Mouse (Mus musculus) hindbrain, embryonic 16.5 days (tissue): ENCODE data around the gene Cdh18. TPM values are rescaled to one million over a fixed set of nuclear protein-coding genes. Genes with fewer than 3 reads are reported as not detected.
"Not testable (repeated sequence)": the region's sequence is repeated elsewhere in the genome, so short reads cannot be mapped to it uniquely, and the experiment has no call there.

Experiments
- ATAC-seq: fragments of 200-750 bp; cut with Nextera tagmentation; 2 replicates; pipeline ENCODE4 v1.8.0; 2017; ENCODE audit warnings: moderate TSS enrichment, moderate library complexity
- H3K27ac ChIP-seq: fragments of 300-500 bp; sonication (generic); 2 replicates; pipeline ENCODE4 v1.5.1; 2014; ENCODE audit warnings: low read depth, mild to moderate bottlenecking, control low read depth, low read length, moderate library complexity
- H3K27me3 ChIP-seq: fragments of 300-500 bp; sonication (generic); replicated peaks from 2 replicates; pipeline ENCODE4 v1.6.1; 2014; ENCODE audit warnings: low read length; ENCODE audit not compliant: control insufficient read depth, insufficient read depth
- H3K36me3 ChIP-seq: fragments of 300-500 bp; sonication (generic); 2 replicates; pipeline ENCODE4 v1.6.1; 2014; ENCODE audit warnings: mild to moderate bottlenecking, low read length, moderate library complexity, mixed read lengths; ENCODE audit not compliant: control insufficient read depth, insufficient read depth
- H3K4me1 ChIP-seq: fragments of 300-500 bp; sonication (generic); 2 replicates; pipeline ENCODE4 v1.6.1; 2014; ENCODE audit warnings: low read depth, low read length; ENCODE audit not compliant: control insufficient read depth, insufficient read depth
- H3K4me2 ChIP-seq: fragments of 300-500 bp; sonication (generic); 2 replicates; pipeline ENCODE4 v1.6.1; 2014; ENCODE audit warnings: mild to moderate bottlenecking, low read length, control low read depth, moderate library complexity
- H3K4me3 ChIP-seq: fragments of 300-500 bp; sonication (generic); 2 replicates; pipeline ENCODE4 v1.5.1; 2014; ENCODE audit warnings: mild to moderate bottlenecking, low read length, control low read depth, moderate library complexity
- H3K9ac ChIP-seq: fragments of 300-500 bp; sonication (generic); 2 replicates; pipeline ENCODE4 v1.6.1; 2014; ENCODE audit warnings: low read depth, mild to moderate bottlenecking, control low read depth, low read length, moderate library complexity
- H3K9me3 ChIP-seq: fragments of 300-500 bp; sonication (generic); 2 replicates; pipeline ENCODE4 v1.6.1; 2014; ENCODE audit warnings: mild to moderate bottlenecking, low read length, moderate library complexity; ENCODE audit not compliant: control insufficient read depth
- WGBS: fragments of 180-500 bp; shearing (Covaris S2); extraction: QIAGEN DNeasy Blood & Tissue Kit; methylation state at CpG from one replicate; pipeline ENCODE4 v1.1.7; 2014; 5-methylcytosine and 5-hydroxymethylcytosine counted together
- polyA plus RNA-seq: library from polyadenylated mRNA; unstranded; fragments of >200 nt; fragmentation: Nextera tagmentation; extraction: Ambion mirVana; gene quantifications from 2 replicates; pipeline ENCODE4 v1.2.1, GENCODE M21; 2015

Cdh18 gene
- polyA plus RNA-seq, 1 experiment from 2014 or later, result 13.2 TPM

- no peak overlapping the region for H3K9ac ChIP-seq
- ATAC-seq, result no peak
Observed at GRCm38 (mm10) chr15:22733039-22733438, 184.2 kb downstream of the Cdh18 start.

GRCm38 (mm10) chr15:22736165-22736564 lies 187.3 kb downstream of the Cdh18 start:
- Histone ChIP-seq H3K4me3 (no peak overlapping the region), H3K9ac (no peak overlapping the region), H3K27me3 (no peaks in the 10 kb centered on the region), H3K4me1 (no peaks in the 10 kb centered on the region), H3K4me2 (no peak overlapping the region), H3K36me3 (no peaks in the 10 kb centered on the region), H3K27ac (no peak overlapping the region), H3K9me3 (no peaks in the 10 kb centered on the region)
- no peak for ATAC-seq
- WGBS, result 70% methylated on average over 3 of the region's 3 CpGs

More at GRCm38 (mm10) chr15:22733039-22733438, 184.2 kb downstream of the Cdh18 start:
- Histone ChIP-seq H3K27me3 (no peaks in the 10 kb centered on the region), H3K36me3 (no peaks in the 10 kb centered on the region), H3K4me2 (no peak overlapping the region), H3K4me3 (no peak overlapping the region), H3K27ac (no peak overlapping the region), H3K4me1 (no peaks in the 10 kb centered on the region), H3K9me3 (no peaks in the 10 kb centered on the region)

DNA sequence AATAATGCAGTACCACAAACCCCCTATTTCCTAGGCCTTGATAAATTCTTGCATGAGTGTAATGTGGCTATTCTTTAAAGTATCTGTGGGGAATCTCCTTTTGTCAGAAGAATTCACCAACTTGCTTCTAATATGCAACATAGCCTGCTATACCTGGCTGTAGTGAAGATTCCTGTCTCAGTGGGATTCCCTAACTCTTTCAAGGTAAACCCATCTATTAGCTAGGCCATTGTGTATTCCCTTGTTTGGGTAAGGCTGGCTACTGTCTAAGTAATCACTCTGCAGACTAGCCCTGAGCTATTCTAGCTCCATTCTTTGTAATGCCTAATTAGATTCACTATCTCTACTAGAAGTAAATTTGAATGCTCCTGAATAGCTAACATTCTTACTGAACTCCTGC lies 212.4 kb downstream of the Cdh18 start:
- H3K4me1 ChIP-seq, H3K4me3 ChIP-seq, ATAC-seq, H3K9me3 ChIP-seq, H3K27ac ChIP-seq, H3K27me3 ChIP-seq, H3K4me2 ChIP-seq, H3K9ac ChIP-seq, H3K36me3 ChIP-seq: not testable (repeated sequence)

- ATAC-seq, H3K4me2 ChIP-seq, H3K4me1 ChIP-seq, H3K27me3 ChIP-seq, H3K27ac ChIP-seq, H3K36me3 ChIP-seq, H3K9me3 ChIP-seq, H3K9ac ChIP-seq, H3K4me3 ChIP-seq: not testable (repeated sequence)
- 93% methylated on average over 3 of the region's 3 CpGs for WGBS
Observed at GRCm38 (mm10) chr15:22766591-22766990, 217.8 kb downstream of the Cdh18 start.

- Histone ChIP-seq H3K36me3 (no peaks in the 10 kb centered on the region), H3K27ac (no peak overlapping the region), H3K27me3 (no peaks in the 10 kb centered on the region), H3K4me3 (no peak overlapping the region), H3K9me3 (no peaks in the 10 kb centered on the region), H3K4me2 (no peak overlapping the region), H3K4me1 (no peaks in the 10 kb centered on the region), H3K9ac (no peak overlapping the region)
- ATAC-seq, result no peak
- WGBS, result 93% methylated on average over 4 of the region's 4 CpGs
Observed at GRCm38 (mm10) chr15:22776346-22776745, 227.5 kb downstream of the Cdh18 start.

- no peak overlapping the region for H3K27ac ChIP-seq
- no peak overlapping the region for H3K4me3 ChIP-seq
- H3K36me3 ChIP-seq, result no peaks in the 10 kb centered on the region
- no peaks in the 10 kb centered on the region for H3K9me3 ChIP-seq
- no peak for ATAC-seq
- H3K27me3 ChIP-seq, result no peaks in the 10 kb centered on the region
- H3K9ac ChIP-seq, result no peak overlapping the region
- 70% methylated on average over 6 of the region's 6 CpGs for WGBS
- no peak overlapping the region for H3K4me2 ChIP-seq
- no peaks in the 10 kb centered on the region for H3K4me1 ChIP-seq
Observed at GRCm38 (mm10) chr15:22789696-22790095, 240.9 kb downstream of the Cdh18 start.

GRCm38 (mm10) chr15:22791791-22792190 lies 243.0 kb downstream of the Cdh18 start:
- Histone ChIP-seq H3K4me1 (no peaks in the 10 kb centered on the region), H3K4me3 (no peak overlapping the region), H3K27me3 (no peaks in the 10 kb centered on the region), H3K27ac (no peak overlapping the region), H3K4me2 (no peak overlapping the region), H3K36me3 (no peaks in the 10 kb centered on the region), H3K9me3 (no peaks in the 10 kb centered on the region), H3K9ac (no peak overlapping the region)
- no peak for ATAC-seq
- 94% methylated on average over 3 of the region's 3 CpGs for WGBS

GRCm38 (mm10) chr15:22833127-22833526 lies 284.3 kb downstream of the Cdh18 start:
- H3K4me2 ChIP-seq, result no peak overlapping the region
- no peaks in the 10 kb centered on the region for H3K9me3 ChIP-seq
- H3K36me3 ChIP-seq, result no peaks in the 10 kb centered on the region
- no peaks in the 10 kb centered on the region for H3K27me3 ChIP-seq
- H3K4me1 ChIP-seq, result no peaks in the 10 kb centered on the region
- H3K27ac ChIP-seq, result no peak overlapping the region
- H3K4me3 ChIP-seq, result no peak overlapping the region
- H3K9ac ChIP-seq, result no peak overlapping the region
- no peak for ATAC-seq

DNA sequence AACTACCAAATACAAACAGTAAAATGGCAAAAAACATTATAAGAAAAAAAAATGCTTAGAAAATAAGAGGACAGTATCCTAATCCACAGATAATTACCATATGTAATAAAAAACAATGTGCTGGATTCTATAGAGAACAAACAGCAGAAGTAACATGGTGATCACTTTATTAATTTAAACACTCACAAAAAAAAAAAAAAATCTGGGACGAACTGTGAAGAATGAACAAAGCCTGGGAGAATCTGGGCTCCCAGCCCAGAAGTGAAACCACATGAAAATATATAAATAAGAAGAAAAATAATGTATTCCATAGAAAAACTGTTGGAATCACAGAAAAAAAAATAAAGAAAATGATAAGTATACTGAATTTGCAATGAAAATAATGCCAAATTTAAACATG lies 288.4 kb downstream of the Cdh18 start:
- Histone ChIP-seq H3K27ac (no peak overlapping the region), H3K9ac (no peak overlapping the region), H3K27me3 (no peaks in the 10 kb centered on the region), H3K36me3 (no peaks in the 10 kb centered on the region), H3K4me1 (no peaks in the 10 kb centered on the region), H3K9me3 (no peaks in the 10 kb centered on the region), H3K4me3 (no peak overlapping the region), H3K4me2 (no peak overlapping the region)
- WGBS, result 58% methylated on average over 1 of the region's 1 CpGs
- ATAC-seq, result no peak

DNA sequence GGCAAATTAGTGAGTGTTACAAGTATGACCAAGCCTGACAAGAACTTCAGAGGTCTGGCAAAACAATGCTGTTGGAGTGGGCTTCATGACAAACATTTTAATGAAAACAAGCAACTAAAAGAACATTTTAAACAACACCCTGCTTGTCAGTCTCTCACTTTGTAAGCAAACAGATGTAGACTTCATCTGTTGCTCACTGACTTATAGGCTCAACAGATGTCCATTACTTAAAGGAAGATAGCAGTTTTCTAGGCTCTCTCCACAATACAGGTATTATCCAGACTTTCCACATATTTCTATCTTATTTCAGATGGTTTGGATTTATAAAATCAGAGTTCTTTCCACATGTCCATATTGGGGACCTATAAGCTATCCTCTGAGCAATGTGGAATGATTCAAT lies 308.9 kb downstream of the Cdh18 start:
- H3K27ac ChIP-seq, result no peak overlapping the region
- no peaks in the 10 kb centered on the region for H3K27me3 ChIP-seq
- no peak overlapping the region for H3K9ac ChIP-seq
- H3K36me3 ChIP-seq, result no peaks in the 10 kb centered on the region
- no peak for ATAC-seq
- H3K4me1 ChIP-seq, result no peaks in the 10 kb centered on the region
- H3K4me3 ChIP-seq, result no peak overlapping the region
- no peak overlapping the region for H3K4me2 ChIP-seq
- H3K9me3 ChIP-seq, result no peaks in the 10 kb centered on the region
